24 mouse cellular contexts compared by ENCODE assay signal in the genomic region with DNA sequence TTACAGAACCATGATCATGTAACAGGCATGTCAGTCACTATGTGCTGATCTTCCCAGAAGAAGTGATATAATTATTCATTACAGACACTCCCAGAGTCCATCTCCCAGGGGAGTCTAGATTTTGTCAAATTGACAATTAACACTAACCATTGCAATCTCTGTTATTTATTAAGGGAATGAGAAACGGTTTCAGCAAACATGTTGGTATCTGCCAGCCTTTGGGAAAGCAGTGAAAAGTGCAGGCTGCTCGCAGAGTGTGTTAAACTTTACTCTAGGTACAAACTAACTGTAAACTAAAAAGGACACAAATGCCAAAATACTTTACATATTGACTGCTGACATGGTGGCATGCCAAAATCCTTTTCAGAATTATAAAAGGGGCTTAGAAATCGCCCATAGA.
"Had no signal": no experiment of that assay in that cellular context is flagged by ENCODE, and none has a peak within 500 bp of the region (broad histone marks: within the 10 kb centered on the region; RNA-seq: fewer than 3 reads in every experiment).

No protein-coding gene starts in this region.

- H3K4me2 ChIP-seq: heart, embryonic 11.5 days; heart, embryonic 13.5 days; heart, embryonic 15.5 days; hindbrain, embryonic 13.5 days; hindbrain, embryonic 15.5 days; kidney, embryonic 15.5 days; limb, embryonic 13.5 days; limb, embryonic 15.5 days; liver, embryonic 12.5 days had no signal

- H3K27me3 ChIP-seq: heart, embryonic 13.5 days; heart, embryonic 15.5 days; hindbrain, embryonic 13.5 days; hindbrain, embryonic 15.5 days; kidney, embryonic 15.5 days; limb, embryonic 13.5 days; limb, embryonic 15.5 days; liver, embryonic 12.5 days had no signal

- H3K9me3 ChIP-seq: heart, embryonic 13.5 days; heart, embryonic 15.5 days; hindbrain, embryonic 13.5 days; hindbrain, embryonic 15.5 days; kidney, embryonic 15.5 days; limb, embryonic 13.5 days; limb, embryonic 15.5 days; liver, embryonic 12.5 days had no signal

- H3K9ac ChIP-seq: forebrain, postnatal 0 days; heart, embryonic 13.5 days; heart, embryonic 15.5 days; hindbrain, embryonic 13.5 days; hindbrain, embryonic 15.5 days; kidney, embryonic 15.5 days; limb, embryonic 13.5 days; limb, embryonic 15.5 days; liver, embryonic 12.5 days; liver, embryonic 14.5 days had no signal

- ATAC-seq: forebrain, postnatal 0 days; hindbrain, postnatal 0 days; intestine, embryonic 16.5 days; liver, embryonic 12.5 days had no signal

- H3K4me1 ChIP-seq: heart, embryonic 13.5 days; heart, embryonic 15.5 days; hindbrain, embryonic 13.5 days; hindbrain, embryonic 15.5 days; kidney, embryonic 15.5 days; limb, embryonic 13.5 days; limb, embryonic 15.5 days; liver, embryonic 12.5 days had no signal

- H3K27ac ChIP-seq: heart, adult 2 months; heart, embryonic 13.5 days; heart, embryonic 15.5 days; hindbrain, embryonic 13.5 days; hindbrain, embryonic 15.5 days; hindbrain, postnatal 0 days; kidney, embryonic 15.5 days; kidney, postnatal 0 days; limb, embryonic 13.5 days; limb, embryonic 15.5 days; liver, embryonic 12.5 days; liver, embryonic 14.5 days had no signal

- H3K36me3 ChIP-seq: heart, embryonic 13.5 days; heart, embryonic 15.5 days; hindbrain, embryonic 13.5 days; hindbrain, embryonic 15.5 days; kidney, embryonic 15.5 days; limb, embryonic 13.5 days; limb, embryonic 15.5 days; liver, embryonic 12.5 days had no signal

- DNase-seq: forebrain, postnatal 0 days; gastrocnemius, postnatal 14 days; gastrocnemius, postnatal 36 days; heart, adult 11 months; heart, adult 2 months; heart, postnatal 14 days; heart, postnatal 36 days; layer of hippocampus, adult 9-11 months; layer of hippocampus, postnatal 36 days; left cerebral cortex, postnatal 4 days; lung, adult 18-20 months had no signal

- H3K4me3 ChIP-seq: heart, adult 2 months; heart, embryonic 13.5 days; heart, embryonic 15.5 days; hindbrain, embryonic 13.5 days; hindbrain, embryonic 15.5 days; kidney, embryonic 15.5 days; limb, embryonic 13.5 days; limb, embryonic 15.5 days; liver, embryonic 12.5 days had no signal
